Mouse (Mus musculus): Measurements from ENCODE around the gene Foxk1. TPM values are rescaled to one million over a fixed set of nuclear protein-coding genes. Genes with fewer than 3 reads are reported as not detected.

Foxk1 gene
- polyA plus RNA-seq, 1 experiment, result 9.1 TPM

- no peak for TF ChIP-seq CTCF (IDR thresholded peaks at IDR 0.05; ENCODE audit: control insufficient read depth, insufficient read depth, low read length)
- peak overlapping the region; percentile 80; the same call in 1 of the 2 replicates for H3K27ac ChIP-seq (ENCODE audit: control insufficient read depth, insufficient read depth, low read depth, low read length, poor library complexity)
- peaks cover 2% of the 10 kb centered on the region; the same call in 1 of the 2 replicates for H3K4me1 ChIP-seq (ENCODE audit: control insufficient read depth, insufficient read depth, low read length)
- peak overlapping the region; percentile 7 for H3K4me3 ChIP-seq (replicated peaks; ENCODE audit: control insufficient read depth, low read depth, low read length)
- WGBS, result 24% methylated on average over 5 of the region's 5 CpGs
Observed at GRCm38 (mm10) chr5:142368122-142368521, 33.2 kb upstream of the Foxk1 start.

DNA sequence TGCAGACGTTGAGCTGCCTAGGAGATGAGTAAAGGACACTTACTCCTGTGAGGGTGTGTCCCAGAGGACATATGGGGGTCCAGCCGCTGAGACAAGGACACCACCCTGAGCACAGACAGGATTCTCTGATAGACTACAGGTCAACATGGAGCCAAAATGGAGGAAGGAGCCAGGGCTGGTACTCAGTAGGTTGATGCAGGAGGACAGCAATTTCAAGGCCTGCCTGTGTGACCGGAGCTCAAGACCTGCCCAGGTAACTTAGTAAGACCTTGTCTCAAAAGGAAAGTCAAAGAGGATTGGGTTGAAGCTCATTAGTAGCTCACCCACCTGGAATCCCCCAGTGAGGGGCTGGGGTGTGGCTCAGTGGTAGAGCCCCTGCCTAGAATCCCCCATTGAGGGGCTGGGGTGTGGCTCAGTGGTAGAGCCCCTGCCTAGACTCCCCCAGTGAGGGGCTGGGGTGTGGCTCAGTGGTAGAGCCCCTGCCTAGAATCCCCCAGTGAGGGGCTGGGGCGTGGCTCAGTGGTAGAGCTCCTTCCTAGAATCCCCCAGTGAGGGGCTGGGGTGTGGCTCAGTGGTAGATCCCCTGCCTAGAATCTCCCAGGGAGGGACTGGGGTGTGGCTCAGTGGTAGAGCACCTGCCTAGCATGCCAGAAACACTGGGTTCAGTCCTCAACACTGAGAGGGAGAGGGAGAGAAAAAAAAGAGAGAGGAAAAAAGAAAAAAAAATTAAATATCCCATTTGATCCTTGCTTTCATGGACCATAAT lies 30.7 kb upstream of the Foxk1 start:
- Histone ChIP-seq H3K4me3 (replicated peaks; ENCODE audit: control insufficient read depth, low read depth, low read length) (no peak overlapping the region), H3K27ac (ENCODE audit: control insufficient read depth, insufficient read depth, low read depth, low read length, poor library complexity) (no peak overlapping the region), H3K4me1 (ENCODE audit: control insufficient read depth, insufficient read depth, low read length) (peaks cover 5% of the 10 kb centered on the region; the same call in 1 of the 2 replicates)
- 91% methylated on average over 4 of the region's 4 CpGs for WGBS
- no peak for TF ChIP-seq CTCF (IDR thresholded peaks at IDR 0.05; ENCODE audit: control insufficient read depth, insufficient read depth, low read length)
- TF ChIP-seq POLR2A (IDR thresholded peaks at IDR 0.05; ENCODE audit: borderline replicate concordance, control insufficient read depth, low read depth, low read length), result no peak

DNA sequence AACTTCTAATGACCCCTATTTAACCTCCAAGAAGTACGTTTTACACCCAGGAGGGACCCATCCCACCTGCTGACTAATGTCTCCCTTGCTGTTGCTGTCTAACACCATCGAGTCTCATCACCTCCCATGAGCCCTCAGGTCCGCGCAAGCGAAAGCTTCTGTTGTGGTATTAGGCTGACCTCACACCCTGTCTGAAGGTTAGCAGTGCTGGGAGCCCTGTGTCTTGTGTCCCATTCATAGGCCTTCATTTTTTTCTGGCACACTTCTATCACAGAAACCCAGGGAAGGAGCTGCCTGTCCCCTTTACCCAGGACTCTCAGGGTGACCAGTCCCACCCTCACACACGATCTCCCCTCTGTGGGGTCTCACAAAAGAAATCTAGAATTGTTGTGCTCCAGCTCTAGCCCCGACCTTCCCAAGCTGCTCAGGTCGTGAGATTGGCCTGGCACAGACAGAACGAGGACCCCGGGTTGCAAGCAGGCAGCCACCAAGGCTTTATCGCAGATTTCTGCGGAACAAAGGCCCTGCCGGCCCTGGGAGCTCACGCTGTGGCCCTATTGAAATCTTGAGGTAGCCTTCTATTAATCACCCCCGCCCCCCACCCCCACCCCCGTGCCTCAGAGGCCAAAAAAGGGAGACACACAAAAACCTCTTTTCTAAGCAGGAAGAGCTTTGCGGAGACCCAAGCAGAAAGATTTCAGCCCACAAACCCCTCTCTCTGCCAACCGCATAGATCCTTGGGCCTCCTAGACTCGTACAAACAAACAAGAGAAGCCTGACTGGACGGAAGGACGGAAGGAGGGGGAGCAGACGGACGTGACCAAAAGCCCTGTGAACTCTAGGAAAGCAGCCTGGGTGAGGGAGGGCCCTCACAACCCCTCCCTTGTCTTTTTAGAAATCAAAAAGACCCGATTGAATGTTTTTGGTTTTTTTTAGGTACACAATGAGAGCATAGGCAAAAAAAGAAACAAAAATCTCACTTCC lies 29.8 kb upstream of the Foxk1 start:
- Histone ChIP-seq H3K27ac (ENCODE audit: control insufficient read depth, insufficient read depth, low read depth, low read length, poor library complexity) (no peak overlapping the region), H3K4me1 (ENCODE audit: control insufficient read depth, insufficient read depth, low read length) (peaks cover 5% of the 10 kb centered on the region; the same call in 1 of the 2 replicates), H3K4me3 (replicated peaks; ENCODE audit: control insufficient read depth, low read depth, low read length) (no peak overlapping the region)
- 27% methylated on average over 24 of the region's 24 CpGs for WGBS
- TF ChIP-seq CTCF (IDR thresholded peaks at IDR 0.05; ENCODE audit: control insufficient read depth, insufficient read depth, low read length) (no peak), POLR2A (IDR thresholded peaks at IDR 0.05; ENCODE audit: borderline replicate concordance, control insufficient read depth, low read depth, low read length) (no peak)

- H3K27ac ChIP-seq (ENCODE audit: control insufficient read depth, insufficient read depth, low read depth, low read length, poor library complexity), result no peak overlapping the region
- WGBS, result 54% methylated on average over 6 of the region's 6 CpGs
- H3K4me1 ChIP-seq (ENCODE audit: control insufficient read depth, insufficient read depth, low read length), result peaks cover 6% of the 10 kb centered on the region
- TF ChIP-seq CTCF (IDR thresholded peaks at IDR 0.05; ENCODE audit: control insufficient read depth, insufficient read depth, low read length), result no peak
- no peak for TF ChIP-seq POLR2A (IDR thresholded peaks at IDR 0.05; ENCODE audit: borderline replicate concordance, control insufficient read depth, low read depth, low read length)
- H3K4me3 ChIP-seq (replicated peaks; ENCODE audit: control insufficient read depth, low read depth, low read length), result no peak overlapping the region
Observed at GRCm38 (mm10) chr5:142372207-142372606, 29.1 kb upstream of the Foxk1 start.

- Histone ChIP-seq H3K4me1 (ENCODE audit: control insufficient read depth, insufficient read depth, low read length) (peaks cover 6% of the 10 kb centered on the region), H3K27ac (ENCODE audit: control insufficient read depth, insufficient read depth, low read depth, low read length, poor library complexity) (no peak overlapping the region), H3K4me3 (replicated peaks; ENCODE audit: control insufficient read depth, low read depth, low read length) (no peak overlapping the region)
- TF ChIP-seq POLR2A (IDR thresholded peaks at IDR 0.05; ENCODE audit: borderline replicate concordance, control insufficient read depth, low read depth, low read length), result no peak
- no peak for TF ChIP-seq CTCF (IDR thresholded peaks at IDR 0.05; ENCODE audit: control insufficient read depth, insufficient read depth, low read length)
- WGBS, result 62% methylated on average over 9 of the region's 9 CpGs
Observed at GRCm38 (mm10) chr5:142374343-142374742, 27.0 kb upstream of the Foxk1 start.

DNA sequence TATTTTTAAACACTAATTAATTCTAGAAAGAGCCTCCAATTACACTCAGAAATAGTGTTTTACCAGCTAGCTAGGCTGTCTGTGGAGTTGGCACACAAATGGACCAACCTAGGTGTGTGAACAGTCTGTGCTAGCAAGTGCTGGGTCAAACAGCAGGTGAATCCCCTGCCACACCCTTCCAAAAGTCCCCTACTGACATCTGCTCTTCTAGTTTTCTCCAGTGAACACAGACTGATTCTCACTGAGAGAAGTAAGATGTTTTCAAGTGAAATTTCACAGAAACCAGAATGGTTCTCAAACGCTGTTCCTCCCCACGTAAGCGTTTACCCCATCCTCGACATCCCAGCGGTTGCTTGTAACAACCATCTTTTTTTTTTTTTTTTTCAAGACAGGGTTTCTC lies 25.7 kb upstream of the Foxk1 start:
- H3K4me3 ChIP-seq (replicated peaks; ENCODE audit: control insufficient read depth, low read depth, low read length), result no peak overlapping the region
- H3K4me1 ChIP-seq (ENCODE audit: control insufficient read depth, insufficient read depth, low read length), result peaks cover 7% of the 10 kb centered on the region
- peak overlapping the region; percentile 52 for H3K27ac ChIP-seq (ENCODE audit: control insufficient read depth, insufficient read depth, low read depth, low read length, poor library complexity)
- TF ChIP-seq POLR2A (IDR thresholded peaks at IDR 0.05; ENCODE audit: borderline replicate concordance, control insufficient read depth, low read depth, low read length), result no peak
- no peak for TF ChIP-seq CTCF (IDR thresholded peaks at IDR 0.05; ENCODE audit: control insufficient read depth, insufficient read depth, low read length)
- 84% methylated on average over 5 of the region's 5 CpGs for WGBS

GRCm38 (mm10) chr5:142376071-142376470 lies 25.2 kb upstream of the Foxk1 start:
- 35% methylated on average over 6 of the region's 6 CpGs for WGBS
- TF ChIP-seq CTCF (IDR thresholded peaks at IDR 0.05; ENCODE audit: control insufficient read depth, insufficient read depth, low read length) (no peak), POLR2A (IDR thresholded peaks at IDR 0.05; ENCODE audit: borderline replicate concordance, control insufficient read depth, low read depth, low read length) (no peak)
- H3K27ac ChIP-seq (ENCODE audit: control insufficient read depth, insufficient read depth, low read depth, low read length, poor library complexity), result peak overlapping the region; percentile 52
- H3K4me3 ChIP-seq (replicated peaks; ENCODE audit: control insufficient read depth, low read depth, low read length), result no peak overlapping the region
- H3K4me1 ChIP-seq (ENCODE audit: control insufficient read depth, insufficient read depth, low read length), result peaks cover 7% of the 10 kb centered on the region

- Histone ChIP-seq H3K4me3 (replicated peaks; ENCODE audit: control insufficient read depth, low read depth, low read length) (no peak overlapping the region), H3K4me1 (ENCODE audit: control insufficient read depth, insufficient read depth, low read length) (peaks cover 7% of the 10 kb centered on the region), H3K27ac (ENCODE audit: control insufficient read depth, insufficient read depth, low read depth, low read length, poor library complexity) (no peak overlapping the region)
- no peak for TF ChIP-seq POLR2A (IDR thresholded peaks at IDR 0.05; ENCODE audit: borderline replicate concordance, control insufficient read depth, low read depth, low read length)
- no peak for TF ChIP-seq CTCF (IDR thresholded peaks at IDR 0.05; ENCODE audit: control insufficient read depth, insufficient read depth, low read length)
- 59% methylated on average over 2 of the region's 2 CpGs for WGBS
Observed at GRCm38 (mm10) chr5:142378068-142378467, 23.2 kb upstream of the Foxk1 start.
